ENCODE assay signal across 8 mouse cellular contexts in the genomic region with DNA sequence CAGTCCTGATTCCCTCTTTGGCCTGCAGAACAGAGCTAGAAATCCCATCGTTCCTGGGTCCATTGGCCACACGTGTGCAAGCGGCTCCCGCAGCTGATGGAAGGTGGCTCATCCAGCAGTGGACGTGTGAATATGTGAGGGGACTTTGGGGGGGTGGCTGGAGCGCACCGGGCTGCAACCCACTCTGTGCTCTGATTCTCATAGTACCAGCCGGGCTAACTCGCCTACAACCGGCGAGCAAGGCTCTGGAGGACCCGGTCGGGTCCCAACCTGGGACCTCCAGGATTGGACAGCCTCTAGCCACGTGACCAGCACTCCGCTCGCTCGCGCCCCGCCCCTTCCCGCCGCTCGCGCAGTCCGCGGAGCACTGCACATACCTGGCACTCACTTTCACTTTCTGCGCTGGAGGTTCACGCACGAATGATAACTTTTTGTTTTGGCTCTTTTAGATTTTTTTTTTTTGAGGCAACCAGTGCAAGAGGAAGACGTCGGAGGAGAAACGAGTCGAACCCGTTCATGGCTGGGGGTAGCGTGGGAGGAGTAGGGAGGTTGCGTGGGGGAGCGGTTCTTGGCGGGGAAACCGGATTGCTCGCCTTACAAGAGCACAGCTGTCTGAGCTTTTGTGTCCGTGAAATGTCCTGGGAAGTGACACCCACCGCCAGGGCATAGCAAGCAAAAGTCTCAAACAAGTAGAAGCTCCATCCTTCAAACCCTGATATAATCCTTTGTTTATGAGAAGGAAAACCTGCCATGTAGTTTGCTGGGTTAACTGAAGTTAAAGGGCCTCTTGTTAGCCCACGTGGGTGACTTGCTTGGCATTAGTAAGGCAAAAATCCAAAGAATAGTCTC. TPM values are rescaled to one million over a fixed set of nuclear protein-coding genes. Genes with fewer than 3 reads are reported as not detected.
DNase-seq lines count a peak whose midpoint lies in the region; ATAC-seq and TF ChIP-seq lines count a peak whose summit lies in the region.

No protein-coding gene starts in this region.

- peaks cover 7% of the 10 kb centered on the region; the same call in 1 of the 2 replicates for H3K27me3 ChIP-seq in cerebellum, adult 2 months (ENCODE audit: control insufficient read depth, insufficient read depth, low read length)
- peaks cover 64% of the 10 kb centered on the region for H3K27me3 ChIP-seq in forebrain, postnatal 0 days (ENCODE audit: insufficient read depth, low read length)
- H3K27me3 ChIP-seq in lung, embryonic 16.5 days (ENCODE audit: control insufficient read depth, insufficient read depth, low read depth, low read length), result peaks cover 9% of the 10 kb centered on the region

- TF ChIP-seq CTCF in cerebellum, adult 2 months (IDR thresholded peaks at IDR 0.05; ENCODE audit: borderline replicate concordance, insufficient read depth, low read depth, low read length), result no peak
- no peak for TF ChIP-seq CTCF in forebrain, postnatal 0 days (IDR thresholded peaks at IDR 0.05; ENCODE audit: low read depth)

- no peak for TF ChIP-seq POLR2A in cerebellum, adult 2 months (IDR thresholded peaks at IDR 0.05; ENCODE audit: borderline replicate concordance, insufficient read depth, low read length)

- H3K36me3 ChIP-seq in forebrain, postnatal 0 days (ENCODE audit: insufficient read depth), result no peaks in the 10 kb centered on the region
- no peaks in the 10 kb centered on the region for H3K36me3 ChIP-seq in lung, embryonic 16.5 days (ENCODE audit: control insufficient read depth, insufficient read depth, low read length)

- peak; percentile 68 for DNase-seq in MEL-GATA-1-ER (ENCODE audit: extremely low read depth, low read depth)
- DNase-seq in cerebellum, adult 2 months, result peak; percentile 48 to 62
- DNase-seq in forebrain, postnatal 0 days, result peak; percentile 70
- peak; percentile 83 for DNase-seq in heart, postnatal 4 days
- DNase-seq in layer of hippocampus, adult 8-10 months (ENCODE audit: low spot score in 2 of 2), result peak; percentile 8 to 32
- peak; percentile 78 for DNase-seq in ovary, adult 18-20 months (ENCODE audit: low spot score)
- DNase-seq in thymus, postnatal 0 days (ENCODE audit: low spot score), result peak; percentile 91

- H3K9ac ChIP-seq in forebrain, postnatal 0 days, result peak overlapping the region; percentile 31; the same call in 1 of the 2 replicates
- H3K9ac ChIP-seq in lung, embryonic 16.5 days (ENCODE audit: low read length), result peak overlapping the region; percentile 73

- peak; percentile 95 for ATAC-seq in forebrain, postnatal 0 days
- peak; percentile 99 for ATAC-seq in lung, embryonic 16.5 days (ENCODE audit: low read depth)

- H3K27ac ChIP-seq in cerebellum, adult 2 months (ENCODE audit: insufficient read depth, low read length), result no peak overlapping the region
- H3K27ac ChIP-seq in forebrain, postnatal 0 days (ENCODE audit: low read depth, low read length), result no peak overlapping the region
- peak overlapping the region; percentile 54; the same call in 1 of the 2 replicates for H3K27ac ChIP-seq in lung, embryonic 16.5 days (ENCODE audit: low read length)

- H3K9me3 ChIP-seq in forebrain, postnatal 0 days (ENCODE audit: low read length), result no peaks in the 10 kb centered on the region
- H3K9me3 ChIP-seq in lung, embryonic 16.5 days (ENCODE audit: control insufficient read depth, low read length), result no peaks in the 10 kb centered on the region

- H3K4me2 ChIP-seq in forebrain, postnatal 0 days (ENCODE audit: low read depth), result peak overlapping the region; percentile 74
- H3K4me2 ChIP-seq in lung, embryonic 16.5 days (ENCODE audit: low read depth, low read length), result peak overlapping the region; percentile 95

- H3K4me1 ChIP-seq in cerebellum, adult 2 months (ENCODE audit: control insufficient read depth, insufficient read depth, low read length), result no peaks in the 10 kb centered on the region
- H3K4me1 ChIP-seq in forebrain, postnatal 0 days (ENCODE audit: insufficient read depth), result 0 out of 2 replicates have a peak, but pooled peaks cover 5% of the 10 kb centered on the region
- H3K4me1 ChIP-seq in lung, embryonic 16.5 days (replicated peaks; ENCODE audit: control insufficient read depth, insufficient read depth, low read length), result peaks cover 13% of the 10 kb centered on the region

- peak overlapping the region; percentile 70 for H3K4me3 ChIP-seq in cerebellum, adult 2 months (replicated peaks; ENCODE audit: insufficient read depth, low read depth, low read length)
- H3K4me3 ChIP-seq in forebrain, postnatal 0 days (ENCODE audit: low read depth, low read length), result peak overlapping the region; percentile 46
- H3K4me3 ChIP-seq in lung, embryonic 16.5 days (ENCODE audit: low read length), result peak overlapping the region; percentile 69

- under 1% methylated on average over 42 of the region's 42 CpGs for WGBS in cerebellum, adult 2 months
- WGBS in forebrain, postnatal 0 days, result 2% methylated on average over 42 of the region's 42 CpGs
- under 1% methylated on average over 42 of the region's 42 CpGs for WGBS in lung, embryonic 16.5 days

RNA-seq across cellular contexts. Expression of gene Prdm1, which starts 1.1 kb away (rescaled TPM):
- 0.29 and 0.35 TPM in 2 replicates for polyA plus RNA-seq in cerebellum, adult 2 months (2012; rRNA removed)
- total RNA-seq in forebrain, postnatal 0 days (2014; rRNA removed), result 0.71 and 1.0 TPM in 2 replicates
- 0.23 and 0.25 TPM in 2 replicates for polyA plus RNA-seq in forebrain, postnatal 0 days (2015; fragmentation: Nextera tagmentation; extraction: Ambion mirVana)
- 1 to 10 TPM; 2.4 to 2.5 TPM for total RNA-seq in heart, postnatal 4 days (2021)
- total RNA-seq in layer of hippocampus, adult 8-10 months (2022), result 1 to 10 TPM in 2 of 4 experiments, under 1 TPM in 2; 0.41 to 1.6 (median 0.97) TPM
- polyA plus RNA-seq in lung, embryonic 16.5 days (2015; fragmentation: Nextera tagmentation; extraction: Ambion mirVana), result 2.3 and 2.5 TPM in 2 replicates
- 0.51 and 0.65 TPM in 2 replicates for polyA plus RNA-seq in thymus, postnatal 0 days (2015; fragmentation: Nextera tagmentation; extraction: Ambion mirVana)

Comparison
In these comparisons a context has a peak if more than half of its experiments do, and no peak if none do; other contexts are left out.
1. DNase-seq: peak in every context shown above with its lines; median percentile 91 in thymus, postnatal 0 days; 83 in heart, postnatal 4 days; 78 in ovary, adult 18-20 months; 70 in forebrain, postnatal 0 days; 68 in MEL-GATA-1-ER; 55 in cerebellum, adult 2 months; 20 in layer of hippocampus, adult 8-10 months.